Mouse (Mus musculus) sigmoid colon, adult 10 weeks (tissue): ENCODE results near the gene Camsap3. TPM values are rescaled to one million over a fixed set of nuclear protein-coding genes. Genes with fewer than 3 reads are reported as not detected.

Source experiments
- polyA plus RNA-seq: library from polyadenylated mRNA; stranded (reverse); fragments of 350-450 nt; fragmentation: Illumina TruSeq; extraction: RNeasy Lipid Tissue Mini Kit (QIAGEN cat#74804); gene quantifications from one replicate; pipeline ENCODE4 v1.2.3, GENCODE M21; 2014; ENCODE audit warnings: low read depth, low replicate concordance

Gene Camsap3
- polyA plus RNA-seq = 6.7 TPM

GRCm38 (mm10) chr8:3586993-3587390, at the start of gene Camsap3:
Camsap3 (plus strand) TSS chr8:3587293.

GRCm38 (mm10) chr8:3567641-3568371, 19.3 kb upstream of the Camsap3 start, which contains the start of gene C330021F23Rik:
C330021F23Rik (plus strand) TSS chr8:3567990.

GRCm38 (mm10) chr8:3621199-3621970, 34.3 kb downstream of the Camsap3 start, which contains the start of the genes Xab2 and Pet100:
Xab2 (minus strand) TSS chr8:3621316.
Pet100 (plus strand) TSS chr8:3621548.

GRCm38 (mm10) chr8:3625445-3625844, 38.4 kb downstream of the Camsap3 start, which contains the start of gene Pcp2:
Pcp2 (minus strand) TSS chr8:3625545.

DNA sequence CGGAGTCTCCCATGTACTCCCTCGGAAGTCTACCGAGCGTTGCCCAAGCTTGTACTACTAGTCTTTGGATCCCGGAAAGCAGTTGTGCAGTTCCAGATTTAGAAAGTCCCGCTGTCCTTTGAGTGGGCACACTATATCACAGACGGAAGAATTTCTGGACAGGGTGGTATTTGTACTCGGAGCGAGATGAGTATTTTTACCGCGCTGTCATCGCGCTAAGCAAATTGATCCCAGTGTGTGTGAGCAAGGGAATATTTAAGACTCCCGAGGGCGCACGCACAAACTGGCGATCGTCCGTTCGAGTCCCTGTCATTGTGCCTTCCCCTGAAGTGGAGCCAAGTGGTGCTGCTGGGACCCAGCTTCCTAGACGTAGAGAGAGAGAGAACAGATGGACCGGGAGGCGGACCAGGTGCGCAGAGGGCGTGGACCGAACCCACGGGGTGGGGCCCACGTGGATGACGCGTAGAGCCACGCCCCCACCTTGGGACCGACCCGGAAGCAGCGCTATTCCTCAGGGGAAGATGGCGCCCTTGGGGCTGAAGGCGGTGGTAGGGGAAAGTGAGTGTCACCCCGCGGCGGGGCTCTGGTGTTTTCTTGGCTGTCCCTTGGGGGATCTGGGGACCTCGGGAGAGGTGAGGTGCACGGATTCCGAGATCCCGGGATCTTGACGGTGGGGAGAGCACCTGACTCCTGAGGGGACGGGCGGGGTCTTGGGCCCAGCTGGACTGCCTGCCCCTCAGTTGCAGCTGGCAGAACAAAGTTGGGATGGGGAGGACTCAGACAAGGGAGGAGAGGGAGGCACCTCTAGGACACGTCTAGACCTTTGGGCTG, 43.8 kb downstream of the Camsap3 start, which contains the start of gene Stxbp2:
TSS of gene Stxbp2 (plus strand) at position 309 of the 831 bp plus-strand sequence.

DNA sequence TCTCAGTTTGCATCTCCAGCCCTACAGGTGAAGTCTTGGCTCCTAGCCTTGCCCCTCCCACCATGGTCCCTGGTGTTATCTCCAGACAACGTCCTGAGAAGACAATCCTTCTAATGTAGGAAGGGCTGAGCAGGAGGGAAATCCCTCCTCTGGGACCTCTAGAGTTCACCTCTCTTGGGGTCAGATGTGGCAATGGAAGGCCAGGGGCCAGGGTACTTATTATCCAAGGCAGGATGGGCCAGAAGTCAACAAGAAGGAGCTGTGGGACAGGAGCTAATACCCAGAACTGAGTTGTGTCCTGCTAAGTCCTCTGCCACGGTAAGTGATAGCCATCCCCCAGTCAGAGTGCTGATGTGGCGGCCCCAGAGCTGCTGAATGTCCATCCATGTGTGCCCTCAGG, 68.4 kb downstream of the Camsap3 start, which contains the start of gene Retn:
TSS of gene Retn (plus strand) at position 245 of the 400 bp plus-strand sequence.

Other genes with a start within 250 kb of the Camsap3 start
- 0.41 TPM for gene A430078G23Rik, start 233.9 kb upstream of the Camsap3 start, polyA plus RNA-seq
- 7.4 TPM for gene Arhgef18, start 194.3 kb upstream of the Camsap3 start, polyA plus RNA-seq
- gene Pex11g, start 119.6 kb upstream of the Camsap3 start, polyA plus RNA-seq = 0.85 TPM
- not detected for gene Tex45, start 116.4 kb upstream of the Camsap3 start, polyA plus RNA-seq
- 2.6 TPM for gene Zfp358, start 94.2 kb upstream of the Camsap3 start, polyA plus RNA-seq
- gene Mcoln1, start 86.8 kb upstream of the Camsap3 start, polyA plus RNA-seq = 27.1 TPM
- gene Pnpla6, start 71.9 kb upstream of the Camsap3 start, polyA plus RNA-seq = 17.3 TPM
- 2.2 TPM for gene C330021F23Rik, start 19.3 kb upstream of the Camsap3 start, polyA plus RNA-seq
- gene Xab2, start 34.0 kb downstream of the Camsap3 start, polyA plus RNA-seq = 0.50 TPM
- gene Pet100, start 34.3 kb downstream of the Camsap3 start, polyA plus RNA-seq = 17.8 TPM
- gene Pcp2, start 38.3 kb downstream of the Camsap3 start, polyA plus RNA-seq = not detected
- gene Stxbp2, start 43.7 kb downstream of the Camsap3 start, polyA plus RNA-seq = 69.0 TPM
- 7.4 TPM for gene Retn, start 68.5 kb downstream of the Camsap3 start, polyA plus RNA-seq
- gene Mcemp1, start 78.5 kb downstream of the Camsap3 start, polyA plus RNA-seq = 0.60 TPM
- gene Fcor, start 85.1 kb downstream of the Camsap3 start, polyA plus RNA-seq = not detected
- gene Trappc5, start 89.0 kb downstream of the Camsap3 start, polyA plus RNA-seq = 7.8 TPM
- 5.3 TPM for gene Fcer2a, start 106.9 kb downstream of the Camsap3 start, polyA plus RNA-seq
- gene Clec4g, start 133.4 kb downstream of the Camsap3 start, polyA plus RNA-seq = not detected
- 4.4 TPM for gene Cd209a, start 161.7 kb downstream of the Camsap3 start, polyA plus RNA-seq